Mouse (Mus musculus): ENCODE data around the gene Rad54l. TPM values are rescaled to one million over a fixed set of nuclear protein-coding genes. Genes with fewer than 3 reads are reported as not detected.
A peak's percentile ranks its signal among the peaks of the same experiment; 100 is the strongest.

The Rad54l gene
- polyA plus RNA-seq, 1 experiment from 2014 or later: 5.2 TPM

DNA sequence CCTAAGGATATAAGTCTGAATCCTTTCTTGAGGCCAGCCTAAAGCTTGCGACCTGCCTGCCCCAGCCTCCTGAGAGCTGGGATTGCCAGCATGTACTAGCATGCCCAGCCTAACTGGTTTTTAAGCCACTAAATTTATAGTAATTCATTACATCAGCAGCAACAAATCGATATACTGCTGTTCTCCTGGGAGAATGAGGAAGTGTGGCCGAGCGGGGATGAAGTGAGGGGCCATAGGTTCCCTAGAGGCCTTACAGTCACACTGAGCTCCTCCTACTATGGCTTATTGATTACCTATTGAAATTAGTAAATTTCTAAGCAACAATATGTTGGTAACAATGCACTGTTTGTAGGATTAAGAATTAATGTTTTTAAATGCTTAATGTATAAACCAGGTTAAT lies 9.6 kb upstream of the Rad54l start:
- Histone ChIP-seq H3K4me3 (ENCODE audit: low read depth, low read length) (no peak overlapping the region), H3K4me1 (replicated peaks; ENCODE audit: control insufficient read depth, insufficient read depth, low read length) (no peaks in the 10 kb centered on the region)

DNA sequence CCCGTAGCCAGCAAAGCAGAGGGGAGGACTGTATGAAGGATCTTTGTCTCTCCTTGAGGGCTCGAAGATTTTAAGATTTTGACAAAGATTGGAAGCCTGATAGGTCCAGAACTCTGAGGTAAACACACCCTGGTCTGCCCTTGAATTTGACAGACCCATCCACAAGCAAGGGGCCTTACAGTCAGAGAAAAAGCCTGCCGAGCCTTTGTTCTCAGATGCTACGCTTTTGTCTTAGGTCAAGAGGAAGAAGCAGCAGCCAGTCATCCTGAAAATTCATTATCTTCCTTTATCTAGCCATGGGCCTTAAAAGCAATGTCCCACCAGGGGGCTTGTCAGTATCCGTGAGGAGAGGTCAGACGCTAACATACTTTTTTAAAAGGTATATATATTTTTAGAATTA lies 4.5 kb upstream of the Rad54l start:
- Histone ChIP-seq H3K9me3 (ENCODE audit: control insufficient read depth) (no peaks in the 10 kb centered on the region), H3K27me3 (replicated peaks; ENCODE audit: control insufficient read depth, insufficient read depth, low read length) (no peaks in the 10 kb centered on the region), H3K9ac (ENCODE audit: low read depth, low read length) (no peak overlapping the region), H3K4me2 (replicated peaks; ENCODE audit: low read depth) (no peak overlapping the region), H3K27ac (ENCODE audit: low read depth, low read length) (no peak overlapping the region), H3K36me3 (ENCODE audit: control insufficient read depth, insufficient read depth) (no peaks in the 10 kb centered on the region), H3K4me1 (replicated peaks; ENCODE audit: control insufficient read depth, insufficient read depth, low read length) (no peaks in the 10 kb centered on the region), H3K4me3 (ENCODE audit: low read depth, low read length) (no peak overlapping the region)
- 84% methylated on average over 6 of the region's 6 CpGs for WGBS
- no peak for TF ChIP-seq CTCF (IDR thresholded peaks at IDR 0.05; ENCODE audit: low read depth)
- no peak for ATAC-seq

More for the DNA sequence above, 9.6 kb upstream of the Rad54l start:
- no peaks in the 10 kb centered on the region for H3K27me3 ChIP-seq (replicated peaks; ENCODE audit: control insufficient read depth, insufficient read depth, low read length)
- no peak for ATAC-seq
- H3K27ac ChIP-seq (ENCODE audit: low read depth, low read length): no peak overlapping the region
- 51% methylated on average over 4 of the region's 4 CpGs for WGBS
- no peaks in the 10 kb centered on the region for H3K9me3 ChIP-seq (ENCODE audit: control insufficient read depth)
- no peaks in the 10 kb centered on the region for H3K36me3 ChIP-seq (ENCODE audit: control insufficient read depth, insufficient read depth)
- no peak overlapping the region for H3K4me2 ChIP-seq (replicated peaks; ENCODE audit: low read depth)
- no peak for TF ChIP-seq CTCF (IDR thresholded peaks at IDR 0.05; ENCODE audit: low read depth)
- H3K9ac ChIP-seq (ENCODE audit: low read depth, low read length): no peak overlapping the region

DNA sequence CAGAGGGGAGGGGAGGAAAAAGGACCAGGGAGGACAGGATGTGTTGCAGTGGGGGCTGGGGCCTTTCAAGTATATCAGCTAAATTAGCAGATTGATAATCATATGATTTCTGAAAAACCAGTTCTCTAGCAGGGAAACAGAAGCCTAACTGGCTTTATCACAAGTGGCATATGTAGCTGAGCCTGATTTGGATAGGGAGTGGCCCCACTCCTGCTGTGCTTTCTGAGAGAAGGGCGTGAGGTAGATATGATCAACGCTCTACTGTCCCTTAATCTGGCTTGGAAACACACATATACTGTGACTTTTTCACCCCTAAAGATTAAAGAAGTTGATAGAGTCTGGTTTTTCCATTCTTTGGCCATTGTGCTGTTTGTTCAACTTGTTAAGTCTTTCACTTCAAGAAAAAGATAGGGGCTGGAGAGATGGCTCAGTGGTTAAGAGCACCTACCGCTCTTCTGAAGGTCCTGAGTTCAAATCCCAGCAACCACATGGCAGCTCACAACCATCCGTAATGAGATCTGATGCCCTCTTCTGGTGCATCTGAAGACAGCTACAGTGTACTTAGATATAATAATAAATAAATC lies 2.4 kb upstream of the Rad54l start:
- Histone ChIP-seq H3K4me3 (ENCODE audit: low read depth, low read length) (no peak overlapping the region), H3K4me1 (replicated peaks; ENCODE audit: control insufficient read depth, insufficient read depth, low read length) (no peaks in the 10 kb centered on the region), H3K9me3 (ENCODE audit: control insufficient read depth) (no peaks in the 10 kb centered on the region), H3K9ac (ENCODE audit: low read depth, low read length) (no peak overlapping the region), H3K36me3 (ENCODE audit: control insufficient read depth, insufficient read depth) (no peaks in the 10 kb centered on the region), H3K27me3 (replicated peaks; ENCODE audit: control insufficient read depth, insufficient read depth, low read length) (no peaks in the 10 kb centered on the region), H3K27ac (ENCODE audit: low read depth, low read length) (no peak overlapping the region), H3K4me2 (replicated peaks; ENCODE audit: low read depth) (no peak overlapping the region)
- no peak for ATAC-seq
- WGBS: 67% methylated on average over 4 of the region's 4 CpGs
- no peak for TF ChIP-seq CTCF (IDR thresholded peaks at IDR 0.05; ENCODE audit: low read depth)

DNA sequence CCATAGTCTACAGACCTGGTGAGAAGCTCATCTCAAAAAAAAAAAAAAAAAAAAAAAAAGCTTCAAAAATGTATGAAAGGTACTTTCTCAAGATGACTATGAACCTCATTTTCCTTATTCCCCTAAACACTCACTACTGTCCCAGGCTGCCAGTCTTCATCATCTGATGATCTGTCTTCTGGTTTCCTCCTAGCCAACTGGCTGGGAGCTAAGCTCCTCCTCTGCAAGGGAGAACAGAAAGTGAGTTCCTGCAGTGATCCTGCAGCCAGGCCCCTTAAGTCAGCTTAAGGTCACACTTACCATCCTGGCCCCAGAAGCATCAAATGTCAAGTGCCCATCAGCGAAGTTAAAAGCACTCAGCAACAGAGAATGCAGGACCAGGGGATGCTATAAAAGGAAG lies 728 bp downstream of the Rad54l start:
- TF ChIP-seq CTCF (IDR thresholded peaks at IDR 0.05; ENCODE audit: low read depth): no peak
- H3K4me1 ChIP-seq (replicated peaks; ENCODE audit: control insufficient read depth, insufficient read depth, low read length): no peaks in the 10 kb centered on the region
- H3K36me3 ChIP-seq (ENCODE audit: control insufficient read depth, insufficient read depth): no peaks in the 10 kb centered on the region
- no peaks in the 10 kb centered on the region for H3K9me3 ChIP-seq (ENCODE audit: control insufficient read depth)
- H3K4me2 ChIP-seq (replicated peaks; ENCODE audit: low read depth): peak overlapping the region; percentile 66
- no peak overlapping the region for H3K27ac ChIP-seq (ENCODE audit: low read depth, low read length)
- 0% methylated on average over 1 of the region's 1 CpGs for WGBS
- 0 out of 2 replicates have a peak overlapping the region, but pooled peaks have one; percentile 0 for H3K9ac ChIP-seq (ENCODE audit: low read depth, low read length)
- H3K4me3 ChIP-seq (ENCODE audit: low read depth, low read length): peak overlapping the region; percentile 51
- H3K27me3 ChIP-seq (replicated peaks; ENCODE audit: control insufficient read depth, insufficient read depth, low read length): no peaks in the 10 kb centered on the region
- no peak for ATAC-seq

DNA sequence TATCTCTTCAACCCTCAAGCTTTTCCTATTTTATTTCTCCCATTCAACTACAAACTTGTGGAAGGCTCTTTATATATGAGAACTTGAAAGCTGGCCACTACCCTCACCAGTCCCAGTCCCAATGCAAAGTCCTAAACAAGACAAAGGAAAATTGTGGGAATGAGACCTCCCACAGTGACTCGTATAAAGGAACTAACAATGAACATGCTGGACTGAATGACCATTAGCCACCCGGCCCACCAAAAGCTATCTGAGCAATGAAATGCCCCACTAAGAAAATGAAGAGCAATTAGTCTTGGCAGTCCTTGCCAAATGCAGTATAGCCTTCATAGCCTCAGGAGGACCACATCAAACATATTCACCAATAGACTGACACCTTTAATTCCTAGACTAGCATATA lies 12.0 kb downstream of the Rad54l start:
- Histone ChIP-seq H3K9me3 (ENCODE audit: control insufficient read depth) (no peaks in the 10 kb centered on the region), H3K4me3 (ENCODE audit: low read depth, low read length) (no peak overlapping the region), H3K4me1 (replicated peaks; ENCODE audit: control insufficient read depth, insufficient read depth, low read length) (no peaks in the 10 kb centered on the region), H3K27ac (ENCODE audit: low read depth, low read length) (no peak overlapping the region), H3K36me3 (ENCODE audit: control insufficient read depth, insufficient read depth) (peaks cover 5% of the 10 kb centered on the region), H3K4me2 (replicated peaks; ENCODE audit: low read depth) (no peak overlapping the region), H3K27me3 (replicated peaks; ENCODE audit: control insufficient read depth, insufficient read depth, low read length) (no peaks in the 10 kb centered on the region), H3K9ac (ENCODE audit: low read depth, low read length) (no peak overlapping the region)
- no peak for TF ChIP-seq CTCF (IDR thresholded peaks at IDR 0.05; ENCODE audit: low read depth)
- WGBS: 92% methylated on average over 2 of the region's 2 CpGs
- no peak for ATAC-seq

DNA sequence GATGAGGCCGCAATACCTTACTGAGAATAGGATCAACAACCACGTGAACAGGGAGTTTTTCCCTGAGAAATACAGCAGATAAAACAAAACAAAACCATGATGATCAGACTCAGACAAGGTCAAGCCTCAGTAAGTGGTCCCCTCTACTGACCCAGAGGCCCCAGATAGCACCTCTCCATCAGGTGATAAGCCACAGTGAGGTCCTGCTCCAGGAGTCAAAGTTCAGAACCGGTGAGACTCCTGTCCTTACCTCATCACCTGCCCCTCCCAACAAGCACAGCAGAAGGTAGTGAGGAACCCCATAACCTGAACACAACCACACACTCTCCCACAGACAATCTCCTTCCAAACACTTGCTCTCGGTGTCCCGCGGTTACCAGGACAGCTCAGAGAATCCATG lies 12.8 kb downstream of the Rad54l start:
- H3K9me3 ChIP-seq (ENCODE audit: control insufficient read depth): no peaks in the 10 kb centered on the region
- no peak overlapping the region for H3K4me2 ChIP-seq (replicated peaks; ENCODE audit: low read depth)
- H3K27ac ChIP-seq (ENCODE audit: low read depth, low read length): peak overlapping the region; percentile 21; the same call in 1 of the 2 replicates
- peaks cover 5% of the 10 kb centered on the region for H3K36me3 ChIP-seq (ENCODE audit: control insufficient read depth, insufficient read depth)
- H3K9ac ChIP-seq (ENCODE audit: low read depth, low read length): no peak overlapping the region
- peak; percentile 79 for ATAC-seq
- H3K4me1 ChIP-seq (replicated peaks; ENCODE audit: control insufficient read depth, insufficient read depth, low read length): no peaks in the 10 kb centered on the region
- WGBS: 65% methylated on average over 6 of the region's 6 CpGs
- TF ChIP-seq CTCF (IDR thresholded peaks at IDR 0.05; ENCODE audit: low read depth): no peak
- no peaks in the 10 kb centered on the region for H3K27me3 ChIP-seq (replicated peaks; ENCODE audit: control insufficient read depth, insufficient read depth, low read length)
- no peak overlapping the region for H3K4me3 ChIP-seq (ENCODE audit: low read depth, low read length)

DNA sequence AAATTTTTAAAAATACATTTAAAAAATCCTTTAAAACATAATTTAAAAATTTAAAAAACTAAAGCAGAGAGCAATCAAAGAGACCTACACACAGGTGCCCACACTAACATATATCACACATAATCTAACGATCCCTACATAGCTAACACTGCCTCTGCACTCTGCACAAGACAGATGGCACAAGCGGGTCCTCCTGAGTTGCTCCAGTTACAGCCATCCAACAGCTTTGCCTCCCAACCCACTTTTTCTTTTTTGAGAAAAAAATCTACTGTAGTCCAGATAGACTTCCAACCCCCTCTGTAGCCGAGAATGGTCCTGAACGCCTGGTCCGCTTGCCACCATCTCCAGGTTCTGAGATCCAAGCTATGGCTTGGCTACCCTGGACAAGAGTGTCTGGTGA lies 18.2 kb downstream of the Rad54l start:
- H3K4me1 ChIP-seq (replicated peaks; ENCODE audit: control insufficient read depth, insufficient read depth, low read length): no peaks in the 10 kb centered on the region
- TF ChIP-seq CTCF (IDR thresholded peaks at IDR 0.05; ENCODE audit: low read depth): no peak
- 89% methylated on average over 5 of the region's 5 CpGs for WGBS
- H3K27ac ChIP-seq (ENCODE audit: low read depth, low read length): no peak overlapping the region
- no peak overlapping the region for H3K9ac ChIP-seq (ENCODE audit: low read depth, low read length)
- H3K9me3 ChIP-seq (ENCODE audit: control insufficient read depth): no peaks in the 10 kb centered on the region
- no peak overlapping the region for H3K4me2 ChIP-seq (replicated peaks; ENCODE audit: low read depth)
- no peaks in the 10 kb centered on the region for H3K27me3 ChIP-seq (replicated peaks; ENCODE audit: control insufficient read depth, insufficient read depth, low read length)
- H3K4me3 ChIP-seq (ENCODE audit: low read depth, low read length): no peak overlapping the region
- no peak for ATAC-seq
- H3K36me3 ChIP-seq (ENCODE audit: control insufficient read depth, insufficient read depth): peaks cover 15% of the 10 kb centered on the region; the same call in 1 of the 2 replicates
